Mouse (Mus musculus) midbrain, embryonic 14.5 days (tissue): Measurements from ENCODE around the gene Bsdc1. TPM values are rescaled to one million over a fixed set of nuclear protein-coding genes. Genes with fewer than 3 reads are reported as not detected.

ENCODE experiments used
- ATAC-seq: fragments of 200-750 bp; cut with Nextera tagmentation; 2 replicates; pipeline ENCODE4 v1.8.0; 2017; ENCODE audit warnings: moderate number of reproducible peaks, moderate library complexity; ENCODE audit not compliant: low FRiP score, low TSS enrichment
- DNase-seq: peaks from one replicate; pipeline ENCODE4 v3.0.0-alpha.2; 2015
- H3K27ac ChIP-seq: fragments of 300-500 bp; sonication (generic); replicated peaks from 2 replicates; pipeline ENCODE4 v1.5.1; 2014; ENCODE audit warnings: mild to moderate bottlenecking, low read depth, low read length, moderate library complexity
- H3K27me3 ChIP-seq: fragments of 300-500 bp; sonication (generic); 2 replicates; pipeline ENCODE4 v1.6.1; 2014; ENCODE audit warnings: low read length, control low read depth, mixed read lengths; ENCODE audit not compliant: control insufficient read depth, insufficient read depth
- H3K36me3 ChIP-seq: fragments of 300-500 bp; sonication (generic); 2 replicates; pipeline ENCODE4 v1.6.1; 2014; ENCODE audit warnings: low read length, control low read depth; ENCODE audit not compliant: control insufficient read depth, insufficient read depth
- H3K4me1 ChIP-seq: fragments of 300-500 bp; sonication (generic); 2 replicates; pipeline ENCODE4 v1.6.1; 2014; ENCODE audit warnings: mild to moderate bottlenecking, antibody characterized with exemption, low read length, control low read depth; ENCODE audit not compliant: control insufficient read depth, insufficient read depth
- H3K4me2 ChIP-seq: fragments of 300-500 bp; sonication (generic); 2 replicates; pipeline ENCODE4 v1.6.1; 2014; ENCODE audit warnings: mild to moderate bottlenecking, low read length, moderate library complexity
- H3K4me3 ChIP-seq: fragments of 300-500 bp; sonication (generic); replicated peaks from 2 replicates; pipeline ENCODE4 v1.5.1; 2014; ENCODE audit warnings: low read depth, low read length
- H3K9ac ChIP-seq: fragments of 300-500 bp; sonication (generic); replicated peaks from 2 replicates; pipeline ENCODE4 v1.6.1; 2014; ENCODE audit warnings: mild to moderate bottlenecking, low read length, moderate library complexity
- H3K9me3 ChIP-seq: fragments of 300-500 bp; sonication (generic); 2 replicates; pipeline ENCODE4 v1.6.1; 2016; ENCODE audit warnings: low read length, control low read depth, mixed read lengths; ENCODE audit not compliant: control insufficient read depth
- WGBS: fragments of 180-500 bp; shearing (Covaris S2); extraction: QIAGEN DNeasy Blood & Tissue Kit; methylation state at CpG from one replicate; pipeline ENCODE4 v1.1.7; 2014; 5-methylcytosine and 5-hydroxymethylcytosine counted together
- polyA plus RNA-seq: library from polyadenylated mRNA; unstranded; fragments of >200 nt; fragmentation: Nextera tagmentation; extraction: Ambion mirVana; gene quantifications from 2 replicates; pipeline ENCODE4 v1.2.1, GENCODE M21; 2014

Bsdc1 gene
- polyA plus RNA-seq, 1 experiment from 2014 or later: 35.7 TPM

DNA sequence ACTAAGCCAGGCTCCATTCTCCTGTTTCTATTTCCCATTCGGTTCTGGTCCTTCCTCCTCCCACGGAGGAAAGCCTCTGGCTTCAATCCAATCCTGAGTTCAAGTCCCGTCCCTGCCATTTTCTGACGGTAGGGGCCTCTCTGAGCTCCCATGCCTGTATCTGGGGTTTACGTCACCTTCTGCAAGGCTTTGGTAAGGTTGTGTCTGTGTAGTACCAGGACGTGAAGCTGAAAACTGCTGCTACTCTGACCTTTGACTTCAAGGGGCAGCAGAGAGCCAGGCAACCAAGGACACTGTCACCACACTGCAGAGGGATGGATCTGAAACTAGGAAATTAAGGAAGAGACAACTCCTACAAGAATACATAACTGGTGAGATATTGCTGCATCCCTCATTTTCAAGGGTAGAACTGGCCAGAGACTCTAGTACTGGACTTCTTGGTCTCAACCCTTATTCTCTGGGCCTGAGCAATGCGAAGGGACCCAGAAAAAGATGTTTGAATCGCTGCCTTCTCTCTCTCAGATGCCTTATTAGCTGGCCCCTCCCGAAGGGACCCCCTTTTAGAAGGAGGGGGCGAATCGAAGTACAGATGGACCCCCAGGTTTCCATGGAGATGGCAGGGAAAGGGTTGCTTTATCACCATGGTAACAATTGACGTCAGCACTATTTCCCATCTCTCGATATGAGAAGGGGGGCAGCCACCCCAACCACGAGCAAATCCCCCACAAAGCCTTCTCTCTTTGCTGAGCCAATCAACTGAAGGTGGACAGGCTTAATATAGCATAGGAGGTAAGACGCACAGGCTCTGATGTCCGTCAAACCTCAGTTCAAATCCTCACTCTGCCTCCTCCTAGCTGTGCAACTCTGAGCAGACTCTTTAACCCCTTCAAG, 34.5 kb downstream of the Bsdc1 start:
- H3K4me2 ChIP-seq: peak overlapping the region; percentile 34
- H3K27me3 ChIP-seq: peaks cover 16% of the 10 kb centered on the region
- H3K9me3 ChIP-seq: no peaks in the 10 kb centered on the region
- whole genome bisulfite sequencing: 13% methylated on average over 16 of the region's 16 CpGs
- H3K4me1 ChIP-seq: peaks cover 23% of the 10 kb centered on the region
- H3K9ac ChIP-seq: no peak overlapping the region; the same call in 1 of the 2 replicates
- H3K27ac ChIP-seq: peak overlapping the region; percentile 82
- DNase-seq: peak; percentile 88
- 0 out of 2 replicates have a peak overlapping the region, but pooled peaks have one; percentile 2 for H3K4me3 ChIP-seq
- ATAC-seq: peak; percentile 47; the same call in 1 of the 2 replicates
- no peaks in the 10 kb centered on the region for H3K36me3 ChIP-seq

DNA sequence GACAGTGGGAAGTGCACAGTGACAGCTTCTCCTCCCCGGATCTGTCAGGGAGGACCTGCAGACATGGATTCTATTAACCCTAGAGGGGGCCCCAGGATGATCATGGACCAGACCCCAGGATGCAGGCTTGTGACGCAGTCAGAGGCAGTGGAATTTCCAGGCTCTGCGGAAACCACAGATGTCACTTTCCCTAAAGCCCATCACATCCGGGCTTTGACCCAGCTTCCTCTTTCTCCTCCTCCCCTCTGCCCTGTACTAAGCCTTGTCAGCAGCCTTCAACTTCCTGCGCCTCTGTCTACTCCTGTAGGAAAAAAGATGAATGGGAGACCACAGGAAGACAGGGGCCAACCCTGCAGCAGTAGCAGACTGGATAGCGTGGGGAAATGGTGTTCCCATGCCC, 35.2 kb downstream of the Bsdc1 start:
- Histone ChIP-seq H3K27ac (peak overlapping the region; percentile 82), H3K9me3 (no peaks in the 10 kb centered on the region), H3K36me3 (no peaks in the 10 kb centered on the region), H3K4me2 (peak overlapping the region; percentile 34), H3K4me1 (peaks cover 20% of the 10 kb centered on the region), H3K27me3 (peaks cover 10% of the 10 kb centered on the region), H3K4me3 (0 out of 2 replicates have a peak overlapping the region, but pooled peaks have one; percentile 2), H3K9ac (no peak overlapping the region; the same call in 1 of the 2 replicates)
- no peak for DNase-seq
- ATAC-seq: no peak
- WGBS: 36% methylated on average over 6 of the region's 6 CpGs

DNA sequence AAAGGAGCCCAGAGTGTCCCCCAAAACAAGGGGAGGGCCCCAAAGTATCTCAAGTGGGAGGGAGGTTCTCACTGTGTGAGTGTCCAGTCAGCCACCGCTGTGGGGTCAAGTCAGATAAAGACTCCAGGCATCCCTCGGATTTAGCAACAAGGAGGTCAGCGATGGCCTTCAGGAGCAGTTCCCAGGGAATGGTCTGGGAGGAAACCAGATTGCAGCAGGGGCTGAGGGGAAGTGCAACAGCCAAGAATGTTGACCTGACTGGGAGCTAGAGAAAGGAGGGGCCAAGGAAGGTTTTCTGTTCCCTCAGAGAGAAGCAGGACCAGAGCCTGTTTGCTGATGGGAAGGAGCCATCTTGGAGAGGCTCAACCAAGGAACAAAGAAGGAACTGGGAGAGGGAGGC, 37.6 kb downstream of the Bsdc1 start:
- no peak overlapping the region for H3K9ac ChIP-seq
- no peak for ATAC-seq
- peaks cover 18% of the 10 kb centered on the region for H3K4me1 ChIP-seq
- H3K4me2 ChIP-seq: no peak overlapping the region
- no peaks in the 10 kb centered on the region for H3K9me3 ChIP-seq
- H3K4me3 ChIP-seq: no peak overlapping the region
- no peak for DNase-seq
- 78% methylated on average over 3 of the region's 3 CpGs for WGBS
- no peak overlapping the region for H3K27ac ChIP-seq
- no peaks in the 10 kb centered on the region for H3K36me3 ChIP-seq
- H3K27me3 ChIP-seq: no peaks in the 10 kb centered on the region; the same call in 1 of the 2 replicates

DNA sequence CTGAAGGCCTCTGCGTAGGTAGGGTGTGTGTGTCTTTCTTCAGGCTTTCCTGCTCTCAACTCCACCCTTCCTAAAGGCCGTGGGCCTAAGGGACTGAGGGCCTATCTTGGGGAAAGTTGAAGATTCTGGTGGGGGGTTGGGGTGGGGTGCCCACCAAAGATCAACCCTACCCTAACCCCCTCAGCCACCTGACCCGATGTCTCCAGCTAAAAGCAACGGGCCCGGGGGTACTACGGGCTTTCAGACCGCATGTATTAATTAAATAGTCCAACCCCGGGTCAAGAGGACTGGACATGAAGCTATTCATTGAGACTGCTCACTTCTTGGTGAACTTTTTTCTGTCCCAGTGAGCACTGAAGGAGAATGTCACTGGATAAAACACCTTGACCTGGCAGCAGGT, 38.6 kb downstream of the Bsdc1 start:
- H3K27ac ChIP-seq: peak overlapping the region; percentile 55; the same call in 1 of the 2 replicates
- 0 out of 2 replicates have a peak overlapping the region, but pooled peaks have one; percentile 43 for H3K4me3 ChIP-seq

DNA sequence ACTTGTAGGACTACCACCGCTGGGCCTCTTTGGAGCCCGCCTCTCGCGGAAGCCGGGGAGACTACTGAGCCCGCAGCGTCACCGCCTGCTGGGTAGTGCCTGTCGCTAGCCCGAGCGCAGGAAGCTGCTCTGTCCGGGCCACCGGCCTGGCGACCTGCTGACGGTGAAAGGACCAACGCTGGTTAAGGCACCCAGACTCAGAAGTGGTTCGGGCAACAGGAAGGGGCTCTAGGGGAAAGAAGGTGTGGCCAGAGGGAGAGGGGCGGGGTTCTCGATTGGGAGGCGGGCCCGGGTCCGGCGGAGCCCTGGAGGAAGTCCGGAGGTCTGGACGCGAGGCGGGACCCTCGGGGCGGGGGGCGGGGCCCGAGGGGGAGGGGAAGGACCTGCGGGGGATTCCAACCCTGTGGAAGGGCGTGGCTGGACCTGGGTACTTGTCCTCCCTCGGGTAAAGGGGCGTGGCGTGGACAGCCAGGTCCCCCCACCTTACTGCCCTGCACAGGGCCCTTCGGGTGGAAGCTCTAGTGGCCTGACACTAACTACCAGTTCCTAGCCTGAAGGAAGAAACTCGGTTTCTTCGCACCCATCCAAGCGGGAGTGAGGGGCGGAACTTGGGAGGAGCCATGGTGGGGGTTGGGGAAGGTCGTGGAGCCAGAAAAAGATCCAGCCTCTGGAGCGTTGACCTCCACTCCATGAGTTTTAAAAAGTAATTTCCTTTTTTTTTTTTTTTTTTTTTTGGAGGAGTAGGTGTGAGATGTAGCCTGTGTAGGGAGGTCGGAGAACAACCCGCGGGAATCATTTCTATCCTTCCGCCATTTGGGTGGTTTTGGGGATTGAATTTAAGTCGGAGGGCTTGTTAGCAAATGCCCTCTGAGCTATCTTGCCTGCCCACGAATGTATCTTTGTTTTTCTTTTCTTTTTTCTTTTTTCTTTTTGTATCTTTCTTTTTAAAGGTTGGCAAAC, 39.5 kb downstream of the Bsdc1 start:
- H3K27me3 ChIP-seq: no peaks in the 10 kb centered on the region; the same call in 1 of the 2 replicates
- ATAC-seq: peak; percentile 79
- WGBS: 2% methylated on average over 47 of the region's 49 CpGs

More for the DNA sequence above, 38.6 kb downstream of the Bsdc1 start:
- Histone ChIP-seq H3K36me3 (no peaks in the 10 kb centered on the region), H3K4me1 (peaks cover 18% of the 10 kb centered on the region), H3K9me3 (no peaks in the 10 kb centered on the region), H3K27me3 (no peaks in the 10 kb centered on the region; the same call in 1 of the 2 replicates), H3K9ac (no peak overlapping the region), H3K4me2 (peak overlapping the region; percentile 64)
- DNase-seq (no peak), ATAC-seq (no peak)
- 79% methylated on average over 8 of the region's 8 CpGs for WGBS

DNA sequence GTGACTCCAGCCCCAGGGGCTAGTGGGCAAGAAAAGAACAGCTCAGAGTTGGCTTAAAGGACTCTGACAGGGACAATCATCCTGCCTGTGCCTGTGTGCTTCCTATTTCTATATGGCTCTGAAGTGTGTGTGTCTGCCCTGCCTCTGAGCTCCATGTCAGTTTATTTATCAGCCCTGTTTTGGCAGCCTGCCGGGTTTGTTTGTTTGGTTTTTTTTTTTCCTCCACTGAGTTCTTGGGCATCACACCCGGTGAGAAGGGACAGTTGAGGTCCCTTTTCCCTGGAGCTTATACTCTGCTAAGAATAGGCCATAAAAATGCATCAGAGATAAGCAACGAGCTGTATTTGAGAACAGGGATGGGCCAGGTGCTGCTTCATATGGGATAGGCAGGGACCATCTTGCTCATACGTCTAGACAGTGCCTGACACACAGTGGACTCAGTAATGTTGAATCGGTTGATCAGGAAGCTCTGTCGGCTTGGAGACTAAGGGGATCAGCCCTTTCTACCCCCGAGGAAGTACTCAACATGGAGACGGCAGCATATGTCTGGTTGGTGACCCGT, 41.0 kb downstream of the Bsdc1 start:
- H3K27ac ChIP-seq: no peak overlapping the region
- DNase-seq (no peak), ATAC-seq (no peak)
- no peaks in the 10 kb centered on the region; the same call in 1 of the 2 replicates for H3K27me3 ChIP-seq
- no peak overlapping the region for H3K4me2 ChIP-seq
- no peaks in the 10 kb centered on the region for H3K36me3 ChIP-seq
- H3K9ac ChIP-seq: no peak overlapping the region
- H3K4me3 ChIP-seq: no peak overlapping the region
- H3K9me3 ChIP-seq: no peaks in the 10 kb centered on the region
- 0 out of 2 replicates have a peak, but pooled peaks cover 3% of the 10 kb centered on the region for H3K4me1 ChIP-seq
- 80% methylated on average over 9 of the region's 9 CpGs for WGBS

More for the DNA sequence above, 39.5 kb downstream of the Bsdc1 start:
- H3K27ac ChIP-seq: peak overlapping the region; percentile 55
- DNase-seq: peak; percentile 81
- peak overlapping the region; percentile 48 for H3K9ac ChIP-seq
- H3K4me1 ChIP-seq: peaks cover 14% of the 10 kb centered on the region
- no peaks in the 10 kb centered on the region for H3K36me3 ChIP-seq
- no peaks in the 10 kb centered on the region for H3K9me3 ChIP-seq
- H3K4me3 ChIP-seq: peak overlapping the region; percentile 43
- H3K4me2 ChIP-seq: peak overlapping the region; percentile 64

DNA sequence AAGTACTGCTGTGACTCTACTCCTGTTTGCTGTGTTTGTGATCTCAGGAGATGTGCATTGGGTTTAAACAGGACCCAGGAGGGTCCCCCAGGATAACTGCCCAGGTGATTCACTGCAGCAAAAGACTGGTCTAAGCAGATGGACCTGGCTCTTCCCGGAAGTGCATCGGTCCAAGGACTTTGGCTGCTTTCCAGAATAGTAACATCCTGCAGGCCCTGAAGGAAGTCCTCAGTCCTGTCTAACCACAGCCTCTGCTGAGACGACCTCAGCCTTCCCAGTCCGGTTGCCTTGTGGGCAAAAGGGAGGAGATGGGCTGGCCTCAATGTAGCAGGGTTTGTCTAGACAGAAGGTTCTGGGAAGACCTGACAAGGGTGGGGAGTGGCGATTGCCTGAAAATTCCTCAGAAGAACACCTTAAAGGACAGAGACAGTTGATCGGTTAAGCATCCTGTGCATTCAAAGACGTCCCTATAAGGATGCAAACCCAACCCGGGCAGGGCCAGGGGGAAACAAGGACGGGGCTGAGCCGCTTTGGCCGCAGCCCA, 41.6 kb downstream of the Bsdc1 start:
- Histone ChIP-seq H3K4me3 (no peak overlapping the region), H3K4me2 (no peak overlapping the region), H3K4me1 (0 out of 2 replicates have a peak, but pooled peaks cover 3% of the 10 kb centered on the region), H3K27me3 (no peaks in the 10 kb centered on the region; the same call in 1 of the 2 replicates), H3K9ac (no peak overlapping the region), H3K36me3 (no peaks in the 10 kb centered on the region), H3K9me3 (no peaks in the 10 kb centered on the region), H3K27ac (no peak overlapping the region)
- no peak for DNase-seq
- no peak for ATAC-seq
- 79% methylated on average over 11 of the region's 11 CpGs for WGBS

DNA sequence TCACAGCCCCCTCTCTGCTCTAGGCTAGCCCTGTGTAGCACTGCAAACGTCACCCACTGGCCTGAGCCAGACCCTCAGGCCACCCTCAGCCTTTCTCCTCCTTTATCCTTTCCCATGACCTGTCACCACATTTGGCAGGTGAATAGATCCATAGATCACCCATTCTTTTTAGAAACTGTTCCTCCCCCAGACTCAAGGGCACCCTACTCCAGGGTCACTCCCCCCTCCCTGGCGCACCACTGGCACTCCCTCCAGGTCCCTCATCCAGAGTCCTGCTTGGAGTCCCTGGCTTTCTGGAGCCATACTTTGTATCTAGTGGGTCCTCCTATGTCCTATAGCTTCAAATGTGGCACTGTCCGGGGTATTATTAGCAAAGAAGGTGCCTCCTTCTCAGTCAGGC, 44.1 kb downstream of the Bsdc1 start:
- Histone ChIP-seq H3K27ac (no peak overlapping the region), H3K9me3 (no peaks in the 10 kb centered on the region), H3K4me1 (0 out of 2 replicates have a peak, but pooled peaks cover 11% of the 10 kb centered on the region), H3K4me2 (no peak overlapping the region), H3K36me3 (no peaks in the 10 kb centered on the region), H3K9ac (no peak overlapping the region), H3K27me3 (no peaks in the 10 kb centered on the region; the same call in 1 of the 2 replicates), H3K4me3 (no peak overlapping the region)
- DNase-seq (no peak), ATAC-seq (no peak)
- WGBS: 70% methylated on average over 3 of the region's 3 CpGs
